Mouse (Mus musculus): ENCODE results near the gene Ephb4.

The Ephb4 gene

DNA sequence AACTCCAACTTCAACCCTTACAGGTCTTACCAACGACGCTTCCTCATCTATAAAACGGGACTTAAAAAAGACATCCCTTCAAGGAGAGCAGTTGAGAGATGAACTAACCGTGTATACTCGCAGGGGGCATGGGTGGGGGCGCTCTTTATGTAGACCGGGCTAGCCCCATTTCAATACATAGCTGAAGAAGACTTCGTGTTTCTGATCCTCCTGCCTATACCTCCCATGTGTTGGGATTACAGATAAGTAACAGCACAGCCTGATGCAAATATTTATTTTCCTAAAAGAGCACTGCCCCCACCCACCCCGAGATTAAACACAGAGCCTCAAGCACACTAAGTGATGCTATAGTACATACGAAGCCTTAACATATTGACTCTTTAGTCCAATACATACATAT is 15.6 kb upstream of the Ephb4 start:
- no peak for DNase-seq (ENCODE audit: extremely low spot score, low read depth, low spot score)

DNA sequence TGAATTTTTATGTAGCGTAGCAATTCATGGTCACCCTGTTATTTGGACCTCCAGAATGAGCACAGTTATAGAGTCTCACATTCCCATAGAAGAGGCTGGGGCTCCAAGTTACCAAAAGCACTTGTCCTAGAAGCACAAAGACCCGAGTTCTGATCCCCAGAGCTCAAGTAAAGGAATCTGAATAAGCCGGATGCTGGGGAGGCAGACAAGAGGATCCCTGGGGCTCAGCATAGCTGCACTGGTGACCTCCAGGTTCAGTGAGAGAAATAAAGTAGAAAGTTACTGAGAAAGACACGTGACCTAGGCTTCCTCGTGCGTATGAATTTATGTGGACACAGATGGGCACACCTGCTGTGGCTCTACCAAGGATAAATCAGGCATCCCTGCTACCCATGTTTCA is 14.8 kb upstream of the Ephb4 start:
- DNase-seq (ENCODE audit: extremely low spot score, low read depth, low spot score), result no peak

DNA sequence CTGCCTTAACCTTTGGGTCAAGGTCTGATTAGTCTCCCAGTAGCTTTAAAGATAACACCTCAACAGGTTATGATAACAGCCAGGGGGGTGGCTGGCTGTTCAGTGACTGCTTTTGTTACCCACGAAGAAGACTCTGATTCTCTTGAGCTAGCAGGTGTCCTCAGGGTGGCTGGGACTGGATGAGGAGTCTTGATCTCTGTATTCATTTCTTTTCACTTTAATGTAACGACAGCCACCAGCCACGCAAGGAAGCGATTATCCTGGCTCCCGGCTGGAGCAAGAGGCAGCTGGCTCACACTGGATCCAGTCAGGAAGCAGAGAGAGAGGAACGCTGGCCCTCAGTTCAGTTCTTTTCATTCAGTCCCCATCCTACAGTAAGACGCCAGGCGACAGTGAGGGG is 12.7 kb upstream of the Ephb4 start:
- no peak for DNase-seq (ENCODE audit: extremely low spot score, low read depth, low spot score)

DNA sequence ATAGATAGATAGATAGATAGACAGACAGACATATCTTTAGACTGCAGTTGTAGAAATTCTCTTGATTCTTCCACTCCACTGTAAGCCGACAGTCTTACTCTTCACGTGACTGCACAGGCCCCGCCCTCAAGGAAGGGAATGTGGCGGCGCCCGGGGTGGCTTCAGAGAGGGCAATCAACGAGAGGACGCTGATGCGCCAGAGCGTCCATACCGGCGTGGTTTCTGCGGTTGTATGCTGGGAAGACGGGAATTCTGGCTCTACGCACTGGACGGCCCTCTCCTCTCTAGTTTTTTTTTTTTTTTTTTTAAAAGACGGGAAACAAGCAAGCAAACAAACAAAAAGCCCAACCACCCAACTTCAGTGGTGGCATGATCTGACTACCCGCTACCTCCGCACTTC is 11.7 kb upstream of the Ephb4 start:
- DNase-seq (ENCODE audit: extremely low spot score, low read depth, low spot score), result no peak

DNA sequence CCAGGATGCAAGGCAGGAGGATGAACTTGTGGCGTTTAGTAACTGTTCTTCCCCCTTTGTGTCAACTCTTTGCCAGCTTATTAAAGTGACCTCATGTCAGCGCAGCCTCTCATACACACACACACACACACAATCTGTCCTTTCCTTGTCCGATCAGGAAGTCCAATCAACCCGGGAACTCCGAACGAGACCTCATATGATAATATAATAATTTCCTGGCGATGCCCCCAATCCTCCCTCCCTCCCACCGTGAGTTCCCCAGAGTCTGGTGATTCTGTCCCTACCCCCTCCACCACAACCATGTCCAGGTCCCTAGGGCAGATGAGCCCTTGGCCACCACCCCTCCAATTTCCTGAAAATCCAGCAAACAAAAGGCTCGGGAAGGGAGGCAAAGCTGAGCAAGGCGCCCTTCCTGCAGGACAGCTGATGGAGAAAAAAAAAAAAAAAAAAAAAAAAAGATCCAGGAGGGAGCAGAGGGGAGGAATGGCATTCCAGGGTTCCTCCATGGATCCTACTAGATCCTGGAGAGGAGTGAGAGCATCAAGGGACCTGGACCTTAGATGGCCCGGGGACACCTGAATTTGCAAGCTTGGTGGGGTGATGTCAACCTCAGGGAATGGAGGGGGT is 11.1 kb upstream of the Ephb4 start:
- no peak for DNase-seq (ENCODE audit: extremely low spot score, low read depth, low spot score)

DNA sequence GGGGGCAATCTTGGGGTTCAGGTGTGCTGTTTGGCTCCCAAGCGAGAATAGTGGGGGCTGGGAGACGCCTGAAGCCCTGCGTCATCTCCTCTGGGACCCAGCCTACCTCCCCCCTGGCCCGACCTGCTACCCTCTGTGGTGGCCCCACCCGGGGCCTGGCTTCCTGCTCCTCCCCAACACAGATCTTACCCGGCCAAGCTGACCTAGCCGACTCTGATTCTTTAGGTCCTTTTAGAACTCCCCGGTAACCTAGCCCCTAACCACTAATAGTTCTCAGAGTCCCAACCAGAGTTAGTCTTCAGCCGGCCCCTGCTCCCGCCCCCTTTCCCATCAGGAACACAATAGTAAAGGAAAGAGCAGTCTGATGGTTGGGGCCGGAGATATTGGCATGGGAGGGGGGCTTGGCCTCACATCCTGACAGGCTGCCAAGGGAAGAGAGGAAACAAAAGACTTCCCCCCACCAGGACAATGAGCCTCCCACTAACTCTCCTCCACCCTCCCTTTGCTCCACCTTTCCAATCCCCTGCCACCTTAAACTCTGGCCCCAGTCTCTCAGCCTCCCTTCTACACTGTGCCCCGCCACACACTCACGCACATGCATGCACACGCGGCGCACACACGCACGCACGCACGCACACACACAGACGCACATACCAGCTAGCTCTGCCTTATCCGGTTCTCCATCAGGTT is 10.5 kb upstream of the Ephb4 start:
- DNase-seq (ENCODE audit: extremely low spot score, low read depth, low spot score), result no peak

DNA sequence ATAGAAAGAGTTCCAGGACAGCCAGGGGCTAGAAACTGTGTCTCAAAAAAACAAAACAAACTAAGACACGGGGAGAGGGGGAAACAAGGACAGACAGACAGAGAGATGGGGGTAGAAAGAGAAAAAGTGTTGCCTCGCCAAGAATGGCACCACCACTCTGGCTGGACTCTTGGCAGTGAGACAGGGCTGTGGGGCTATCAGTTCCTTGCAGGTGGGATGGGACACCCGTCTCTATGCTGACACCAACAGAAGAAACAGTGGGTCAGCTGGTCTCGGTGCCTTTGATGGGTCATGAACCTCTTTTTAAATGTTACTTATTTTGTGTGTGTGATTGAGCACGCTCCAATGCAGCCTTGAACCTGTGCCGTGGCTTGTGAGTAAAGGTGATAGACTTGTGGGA is 9.7 kb upstream of the Ephb4 start:
- no peak for DNase-seq (ENCODE audit: extremely low spot score, low read depth, low spot score)

DNA sequence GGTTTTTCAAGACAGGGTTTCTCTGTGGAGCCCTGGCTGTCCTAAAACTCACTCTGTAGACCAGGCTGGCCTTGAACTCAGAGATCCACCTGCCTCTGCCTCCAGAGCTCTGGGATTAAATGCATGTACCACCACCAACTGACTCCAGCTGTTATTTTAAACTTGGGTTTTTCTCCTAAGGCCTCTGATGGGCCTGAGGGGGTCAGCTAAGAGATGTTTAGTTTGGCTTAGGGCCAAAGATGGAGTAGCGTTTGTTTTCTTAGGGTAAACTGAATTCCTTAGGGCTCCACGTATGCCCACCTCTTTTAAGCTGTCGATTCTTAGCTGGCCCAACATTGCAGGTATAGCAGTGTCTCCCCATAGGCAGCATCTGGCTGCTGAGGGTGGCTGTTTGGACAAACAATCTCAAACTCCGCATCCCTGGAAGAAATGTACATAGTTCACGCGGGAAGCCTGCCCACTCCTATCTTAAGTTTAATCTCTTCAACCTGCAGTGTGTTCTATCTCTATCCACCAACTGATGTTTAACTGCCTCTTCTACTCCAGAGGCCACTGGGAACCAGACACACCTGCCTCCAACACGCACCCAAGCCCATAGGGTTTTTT is 7.4 kb upstream of the Ephb4 start:
- no peak for DNase-seq (ENCODE audit: extremely low spot score, low read depth, low spot score)

DNA sequence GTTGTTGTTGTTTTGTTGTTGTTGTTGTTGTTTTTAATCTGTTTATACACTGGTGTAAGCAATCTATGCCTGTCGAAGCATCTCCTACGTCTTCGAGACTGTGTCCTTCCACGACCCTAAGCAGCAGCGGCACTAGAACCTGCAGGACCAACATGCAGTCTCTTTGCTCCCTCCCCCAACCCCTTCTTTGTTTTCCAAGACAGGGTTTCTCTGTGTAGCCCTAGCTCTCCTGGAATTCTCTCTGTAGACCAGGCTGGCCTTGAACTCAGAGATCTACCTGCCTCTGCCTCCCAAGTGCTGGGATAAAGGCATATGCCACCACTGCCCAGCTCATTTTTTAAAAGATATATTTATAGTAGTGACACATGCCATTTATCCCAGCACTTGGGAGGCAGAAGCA is 6.5 kb upstream of the Ephb4 start:
- no peak for DNase-seq (ENCODE audit: extremely low spot score, low read depth, low spot score)

DNA sequence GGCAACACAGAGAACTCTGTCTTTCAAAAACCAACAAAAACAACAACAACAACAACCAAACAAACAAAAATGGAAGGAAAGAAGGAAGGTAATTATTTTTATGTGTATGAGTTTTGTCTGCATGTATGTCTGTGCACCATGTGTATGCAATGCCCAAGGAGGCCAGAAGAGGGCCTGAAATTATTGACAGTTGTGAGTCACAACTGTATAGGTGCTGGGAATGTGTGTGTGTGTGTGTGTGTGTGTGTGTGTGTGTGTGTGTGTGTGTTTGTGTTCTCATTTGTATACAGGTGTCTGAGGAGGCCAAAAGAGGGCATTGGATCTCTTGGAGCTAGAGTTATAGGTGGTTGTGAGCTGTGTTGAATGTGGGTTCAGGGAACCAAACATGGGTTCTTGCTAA is 6.0 kb upstream of the Ephb4 start:
- DNase-seq (ENCODE audit: extremely low spot score, low read depth, low spot score), result no peak

DNA sequence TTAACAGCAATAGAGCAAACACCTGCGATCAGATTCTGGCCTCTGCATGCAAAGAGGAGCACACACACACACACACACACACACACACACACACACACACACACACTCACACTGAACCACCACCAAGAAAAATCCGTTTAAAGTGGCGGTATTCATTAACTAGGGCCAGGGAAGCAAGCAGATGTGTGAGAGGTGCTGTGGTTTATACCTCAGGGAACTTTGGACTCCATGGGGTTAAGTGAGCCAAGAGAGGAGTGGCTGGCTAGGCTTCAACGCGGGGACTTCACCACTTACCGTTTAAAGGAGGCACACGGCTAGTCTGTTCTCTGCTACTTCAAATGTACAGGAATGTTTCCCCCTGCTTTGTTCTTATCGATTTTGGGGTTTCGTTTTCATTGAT is 4.1 kb upstream of the Ephb4 start:
- no peak for DNase-seq (ENCODE audit: extremely low spot score, low read depth, low spot score)

DNA sequence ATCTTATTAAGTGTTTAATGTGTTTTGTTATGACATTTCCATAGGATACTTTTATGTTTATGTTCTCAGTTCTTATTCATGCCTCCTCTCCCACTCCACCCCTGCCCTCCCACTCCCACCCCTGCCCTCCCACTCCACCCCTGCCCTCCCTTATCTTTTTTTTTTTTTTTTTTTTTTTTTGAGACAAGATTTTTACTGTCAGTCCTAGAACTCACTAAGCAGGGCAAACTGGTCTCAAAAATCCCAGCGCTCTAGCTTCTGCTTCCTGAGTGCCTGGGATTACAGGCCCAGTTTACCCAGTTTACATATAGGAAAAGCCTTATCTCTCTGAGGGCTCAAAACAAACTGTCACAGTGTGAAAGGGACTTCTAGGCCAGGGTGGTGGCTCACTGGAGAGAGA is 3.5 kb upstream of the Ephb4 start:
- DNase-seq (ENCODE audit: extremely low spot score, low read depth, low spot score), result no peak

DNA sequence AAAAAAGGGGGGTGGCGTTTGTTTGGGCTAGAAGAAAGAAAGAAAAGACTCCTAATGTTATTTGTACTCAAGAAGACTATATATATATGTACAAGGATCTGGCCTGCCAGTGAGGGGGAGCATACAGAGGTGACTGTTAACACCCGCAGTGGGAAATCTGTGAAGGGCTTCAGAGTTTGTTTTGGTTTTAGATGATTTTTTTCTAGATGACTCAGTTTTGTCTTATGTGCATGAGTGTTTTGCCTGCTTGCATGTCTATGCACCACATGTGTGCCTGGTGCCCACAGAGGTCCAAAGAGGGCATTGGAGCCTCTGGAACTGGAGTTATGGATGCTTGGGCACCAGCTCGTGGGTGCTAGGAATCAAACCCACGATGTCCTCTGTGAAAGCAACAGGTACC is 2.9 kb upstream of the Ephb4 start:
- DNase-seq (ENCODE audit: extremely low spot score, low read depth, low spot score), result no peak

DNA sequence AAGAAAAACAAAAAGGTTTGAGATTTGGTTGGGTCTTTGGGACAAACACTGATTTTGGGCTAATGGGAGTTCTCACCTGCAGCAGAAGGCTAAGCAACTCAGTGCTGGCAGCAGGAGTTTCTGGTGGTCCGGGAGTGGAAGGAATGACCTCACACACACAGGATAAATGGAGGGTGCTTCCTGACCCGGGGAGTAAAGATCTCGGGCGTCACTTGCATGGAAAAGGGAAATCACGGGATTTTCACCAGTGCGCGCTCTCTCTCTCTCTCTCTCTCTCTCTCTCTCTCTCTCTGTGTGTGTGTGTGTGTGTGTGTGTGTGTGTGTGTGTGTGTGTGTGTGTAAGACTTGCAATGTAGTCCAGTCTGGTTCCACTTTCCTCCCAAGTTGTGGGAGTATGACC is 2.1 kb upstream of the Ephb4 start:
- DNase-seq (ENCODE audit: extremely low spot score, low read depth, low spot score), result no peak

DNA sequence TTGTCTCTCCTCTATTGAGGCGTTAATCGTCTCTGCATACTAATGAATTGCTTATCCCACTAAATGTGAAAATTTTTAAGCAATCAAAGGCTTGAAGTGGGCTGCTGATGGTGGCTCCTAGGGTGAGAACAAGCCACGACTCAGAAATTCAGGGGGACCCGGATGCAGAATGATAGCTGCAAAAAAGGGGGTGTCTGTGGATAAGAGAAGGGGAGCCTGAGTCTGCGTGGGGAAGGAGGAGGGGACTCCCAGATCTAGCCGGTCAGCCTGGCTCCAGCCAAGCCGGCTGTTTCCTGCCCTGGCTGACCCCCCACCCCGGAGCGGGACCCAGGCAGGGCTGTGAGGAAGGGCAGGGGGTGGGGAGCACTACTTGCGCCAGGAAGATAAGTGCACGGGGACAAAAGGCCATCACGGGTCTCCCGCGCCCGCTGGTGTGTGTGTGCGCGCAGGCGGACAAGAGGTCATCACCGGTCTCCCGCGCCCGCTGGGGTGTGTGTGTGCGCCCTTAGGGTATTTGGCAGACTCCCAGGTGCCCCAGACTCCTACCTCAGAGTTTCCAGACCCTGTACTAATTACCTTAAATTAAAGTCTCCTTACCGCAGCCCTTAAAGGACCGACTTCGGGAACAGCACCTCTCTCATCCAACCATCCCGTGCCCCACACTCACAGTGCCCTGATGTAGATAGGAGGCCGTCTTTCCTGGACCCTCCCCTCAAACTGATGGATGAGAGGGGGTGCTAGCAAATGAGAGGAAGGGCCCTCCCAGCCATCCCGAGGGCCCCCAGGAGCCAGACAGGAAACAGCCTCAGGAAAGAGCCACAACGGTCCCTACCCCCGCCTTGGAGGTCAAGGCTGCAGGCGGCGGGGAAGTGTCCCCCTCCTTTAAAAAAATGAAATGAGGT is 1.2 kb upstream of the Ephb4 start:
- no peak for DNase-seq (ENCODE audit: extremely low spot score, low read depth, low spot score)

DNA sequence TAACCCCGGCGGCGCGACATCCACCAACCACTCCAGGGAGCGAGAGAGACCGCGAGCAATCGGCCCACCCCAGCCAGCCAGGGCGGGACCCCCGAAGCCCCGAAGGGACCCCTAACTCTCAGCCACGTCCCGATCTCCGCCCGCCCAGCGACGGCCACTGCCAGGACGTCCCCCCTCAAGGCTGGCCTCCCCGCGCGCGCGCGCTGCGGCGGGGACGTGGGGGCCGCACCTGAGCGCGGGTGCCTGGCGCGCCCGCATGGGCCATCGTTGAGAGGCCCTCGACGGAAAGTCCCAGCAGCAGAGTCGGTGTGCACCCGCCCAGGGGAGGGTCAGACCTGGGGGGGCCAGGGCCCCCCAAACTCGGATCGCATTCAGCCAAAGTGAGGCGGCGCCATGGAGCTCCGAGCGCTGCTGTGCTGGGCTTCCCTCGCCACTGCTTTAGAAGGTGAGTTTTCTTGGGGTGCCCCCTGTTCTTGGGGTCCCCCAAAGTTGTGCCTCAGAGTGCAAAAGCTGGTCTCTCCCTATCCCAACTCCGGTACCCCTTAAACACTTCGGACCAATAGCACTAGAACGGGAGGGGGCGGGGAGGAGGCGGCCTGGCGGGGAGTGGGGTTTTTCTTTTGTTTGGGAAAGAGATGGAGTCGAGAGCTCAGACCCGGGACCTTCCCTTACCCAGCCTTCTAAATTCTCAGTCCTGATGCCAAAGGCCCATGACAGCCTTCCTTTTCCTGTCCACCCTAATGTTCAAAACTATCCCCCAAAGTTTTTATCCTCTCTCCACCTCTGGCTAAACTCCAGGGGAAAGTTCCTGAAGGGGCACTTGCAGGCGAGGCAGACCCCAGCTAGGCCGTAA is 522 bp downstream of the Ephb4 start:
- no peak for DNase-seq (ENCODE audit: extremely low spot score, low read depth, low spot score)

DNA sequence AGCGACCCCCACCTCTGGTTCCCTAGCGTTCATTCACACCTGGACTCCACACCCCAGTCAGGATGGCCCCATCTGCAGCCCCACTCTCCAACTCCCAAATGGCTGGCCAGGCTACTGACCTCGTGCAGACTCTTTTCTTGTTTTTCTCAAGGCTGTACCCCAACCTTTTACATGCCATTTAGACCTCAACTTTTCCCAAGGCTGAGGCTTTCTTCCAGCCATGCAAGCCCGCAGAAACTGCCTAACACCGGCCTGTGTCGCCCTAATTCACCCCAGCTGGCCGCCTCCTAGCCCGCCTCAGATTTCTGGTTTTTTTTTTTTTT is 1.1 kb downstream of the Ephb4 start:
- DNase-seq (ENCODE audit: extremely low spot score, low read depth, low spot score), result no peak

DNA sequence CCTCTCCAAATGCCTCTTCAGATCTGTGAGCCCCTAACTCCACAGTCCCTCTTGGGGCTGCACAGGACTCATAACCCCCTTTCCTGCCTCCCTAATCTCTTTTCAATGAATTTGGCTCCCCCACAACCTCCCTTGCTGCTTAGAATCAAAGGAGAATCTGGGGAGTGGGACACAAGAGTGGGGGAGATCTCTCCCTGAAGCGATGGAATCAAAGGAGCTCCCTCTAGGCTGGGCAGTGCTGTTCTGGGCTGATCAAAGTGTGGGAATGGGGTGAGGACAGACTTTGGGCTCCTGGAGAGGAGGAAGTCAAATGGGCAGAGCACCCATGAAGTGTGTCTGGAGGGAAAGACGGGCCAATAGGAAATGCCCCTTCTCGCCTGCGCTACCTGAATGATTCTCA is 1.5 kb downstream of the Ephb4 start:
- no peak for DNase-seq (ENCODE audit: extremely low spot score, low read depth, low spot score)

DNA sequence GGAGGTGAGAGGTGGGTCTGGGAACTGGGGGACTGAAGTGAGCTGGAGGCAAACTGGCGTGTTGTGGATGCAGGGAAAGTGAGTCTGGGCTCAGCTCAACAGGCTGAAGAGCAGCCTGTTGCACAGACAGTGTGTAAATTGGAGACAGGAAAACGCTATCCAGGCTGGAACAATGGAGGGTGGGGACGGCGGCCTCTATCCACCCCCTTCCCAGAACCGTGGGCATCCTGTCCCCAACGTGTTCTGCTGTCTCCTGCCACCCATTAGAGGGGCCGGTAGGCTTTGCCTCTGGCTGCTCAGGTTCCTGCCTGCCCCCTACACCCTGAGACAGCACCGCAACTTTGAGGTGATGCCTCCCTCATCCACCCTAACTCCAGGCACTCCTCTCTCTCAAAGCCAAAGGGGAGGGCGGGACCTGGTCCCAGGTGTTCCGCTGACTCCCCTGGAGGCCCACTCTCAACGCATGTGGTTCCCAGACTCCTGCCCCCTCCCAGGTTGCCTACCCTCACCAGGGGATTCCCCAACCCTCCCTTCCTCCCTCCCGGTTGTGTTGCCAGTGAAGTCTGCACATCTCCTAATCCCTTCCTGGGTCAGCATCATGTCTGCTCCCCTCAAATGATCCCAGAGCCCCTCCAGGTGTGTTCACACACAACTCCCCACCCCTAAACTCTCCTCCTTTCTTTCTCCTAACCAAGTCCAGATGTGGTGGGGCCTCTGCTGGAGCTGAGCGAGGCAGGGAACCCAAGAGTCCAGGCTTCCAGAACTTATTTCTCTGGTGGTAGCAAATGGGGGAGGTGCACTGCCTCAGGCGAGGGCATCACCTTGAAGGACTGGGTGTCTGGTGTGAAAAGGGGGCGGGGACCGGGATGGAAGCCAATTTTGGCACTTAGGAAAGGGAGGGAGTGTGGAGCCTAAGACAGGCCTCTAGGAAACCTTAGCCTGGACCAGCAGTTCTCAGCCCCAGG is 2.4 kb downstream of the Ephb4 start:
- no peak for DNase-seq (ENCODE audit: extremely low spot score, low read depth, low spot score)

DNA sequence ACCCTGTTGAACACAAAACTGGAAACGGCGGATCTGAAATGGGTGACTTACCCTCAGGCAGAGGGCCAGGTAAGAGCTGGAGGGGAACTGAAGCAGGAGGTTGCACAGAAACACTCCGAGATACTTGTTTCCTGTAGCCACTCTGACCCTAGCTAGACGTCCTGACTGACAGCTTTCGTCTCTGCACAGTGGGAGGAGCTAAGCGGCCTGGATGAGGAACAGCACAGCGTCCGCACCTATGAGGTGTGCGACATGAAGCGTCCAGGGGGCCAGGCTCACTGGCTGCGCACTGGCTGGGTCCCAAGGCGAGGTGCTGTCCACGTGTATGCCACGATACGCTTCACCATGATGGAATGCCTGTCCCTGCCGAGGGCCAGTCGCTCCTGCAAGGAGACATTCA is 4.2 kb downstream of the Ephb4 start:
- no peak for DNase-seq (ENCODE audit: extremely low spot score, low read depth, low spot score)

All from hindlimb bud, embryonic 11.5 days (tissue).